Mouse (Mus musculus) lung, adult 2 months (tissue): Measurements from ENCODE around the gene Tjp1.

Experiments
- CTCF ChIP-seq: fragments of 200-500 bp; IDR thresholded peaks from 2 replicates; pipeline ENCODE4 v1.5.1; 2011; ENCODE audit warnings: mild to moderate bottlenecking, low read length, control low read depth; ENCODE audit not compliant: insufficient read depth
- POLR2A ChIP-seq: fragments of 200-500 bp; IDR thresholded peaks from 2 replicates; pipeline ENCODE4 v1.6.1; 2011; ENCODE audit warnings: low read depth, mild to moderate bottlenecking, control low read depth, low read length, borderline replicate concordance; ENCODE audit errors: extremely low read depth

- no peak for TF ChIP-seq POLR2A
- no peak for TF ChIP-seq CTCF
Observed at GRCm38 (mm10) chr7:65359774-65360173, 167.8 kb downstream of the Tjp1 start.
